Comparison of ENCODE assay signal across 15 mouse cellular contexts in genomic region chr4:153119647-153120102, GRCm38 (mm10).
"Had no signal": no experiment of that assay in that cellular context is flagged by ENCODE, and none has a peak within 500 bp of the region (broad histone marks: within the 10 kb centered on the region; RNA-seq: fewer than 3 reads in every experiment).

No protein-coding gene starts in this region.

- H3K9ac ChIP-seq: hindbrain, embryonic 13.5 days; limb, embryonic 13.5 days; liver, embryonic 14.5 days; neural tube, embryonic 15.5 days had no signal

- DNase-seq: lung, adult 18-20 months; lung, postnatal 36 days; midbrain, embryonic 14.5 days; right cerebral cortex, adult 18-20 months; right cerebral cortex, postnatal 25 days; thymus, adult 18-20 months; thymus, postnatal 14 days had no signal

- H3K9me3 ChIP-seq: hindbrain, embryonic 13.5 days; limb, embryonic 13.5 days; neural tube, embryonic 15.5 days had no signal

- H3K36me3 ChIP-seq: hindbrain, embryonic 13.5 days; limb, embryonic 13.5 days; neural tube, embryonic 15.5 days had no signal

- ATAC-seq: intestine, postnatal 0 days had no signal

- H3K27me3 ChIP-seq: hindbrain, embryonic 13.5 days; limb, embryonic 13.5 days; neural tube, embryonic 15.5 days had no signal

- H3K27ac ChIP-seq: hindbrain, embryonic 13.5 days; layer of hippocampus, adult 2 months; limb, embryonic 13.5 days; liver, embryonic 14.5 days; neural tube, embryonic 15.5 days; stomach, postnatal 0 days had no signal

- H3K4me2 ChIP-seq: hindbrain, embryonic 13.5 days; limb, embryonic 13.5 days; neural tube, embryonic 15.5 days had no signal

- H3K4me3 ChIP-seq: hindbrain, embryonic 13.5 days; layer of hippocampus, adult 2 months; limb, embryonic 13.5 days; myocyte; neural tube, embryonic 15.5 days had no signal
